Mouse (Mus musculus) T-cell, adult 2 months (primary cell): ENCODE data around the gene Gm8909.
A peak's percentile ranks its signal among the peaks of the same experiment; 100 is the strongest.
"Not testable (repeated sequence)": the region's sequence is repeated elsewhere in the genome, so short reads cannot be mapped to it uniquely, and the experiment has no call there.

ENCODE experiments used
- DNase-seq: peaks from one replicate; pipeline ENCODE4 v3.0.0; 2022; ENCODE audit warnings: low spot score

The Gm8909 gene

DNA sequence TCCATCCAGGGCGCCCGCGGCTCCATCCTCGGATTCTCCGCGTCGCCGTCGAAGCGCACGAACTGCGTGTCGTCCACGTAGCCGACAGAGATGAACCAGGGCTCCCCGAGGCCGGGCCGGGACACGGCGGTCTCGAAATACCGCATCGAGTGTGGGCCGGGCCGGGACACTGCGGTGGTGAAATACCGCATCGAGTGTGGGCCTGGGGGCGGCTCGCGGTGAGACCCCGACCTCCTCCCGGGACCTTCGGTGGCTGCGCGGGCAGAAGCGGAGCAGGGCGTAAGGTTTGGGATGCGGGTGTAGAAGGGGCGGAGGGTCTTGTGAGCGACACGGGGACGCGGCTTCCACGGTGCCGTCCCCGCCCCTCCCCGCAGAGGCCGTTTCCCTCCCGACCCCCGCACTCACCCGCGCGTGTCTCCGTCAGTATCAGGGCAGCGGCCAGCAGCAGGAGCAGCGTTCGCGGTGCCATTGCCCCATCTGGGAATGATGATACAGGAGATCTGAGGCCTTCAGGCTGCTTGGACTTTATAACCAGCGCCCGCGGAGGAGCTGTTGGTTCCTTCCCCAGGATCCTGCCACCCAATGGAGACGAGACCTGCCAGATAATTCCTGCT, at the start of gene Gm8909:
Gene Gm8909, minus strand, starts transcription at position 499 of the 614 bp plus-strand sequence.
- peak; percentile 39 for DNase-seq

DNA sequence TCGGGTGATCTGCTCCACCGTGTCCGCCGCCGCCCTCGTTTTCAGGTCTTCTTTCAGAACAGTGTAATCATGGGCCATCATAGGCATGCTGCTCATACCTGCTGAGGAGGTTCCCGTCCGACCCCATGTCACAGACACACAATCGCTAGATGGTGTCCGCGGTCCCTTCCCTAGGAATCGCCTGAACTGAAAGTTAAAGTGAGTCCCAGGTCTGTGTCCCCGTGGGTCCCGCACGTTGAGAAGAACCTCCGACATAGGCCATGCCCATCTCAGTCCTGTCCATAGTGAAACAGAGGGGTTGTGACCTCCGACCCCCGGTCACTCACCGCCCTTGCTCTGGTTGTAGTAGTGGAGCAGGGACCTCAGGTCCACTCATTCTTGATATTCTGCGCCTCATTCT, 47.2 kb upstream of the Gm8909 start:
- no peak for DNase-seq

DNA sequence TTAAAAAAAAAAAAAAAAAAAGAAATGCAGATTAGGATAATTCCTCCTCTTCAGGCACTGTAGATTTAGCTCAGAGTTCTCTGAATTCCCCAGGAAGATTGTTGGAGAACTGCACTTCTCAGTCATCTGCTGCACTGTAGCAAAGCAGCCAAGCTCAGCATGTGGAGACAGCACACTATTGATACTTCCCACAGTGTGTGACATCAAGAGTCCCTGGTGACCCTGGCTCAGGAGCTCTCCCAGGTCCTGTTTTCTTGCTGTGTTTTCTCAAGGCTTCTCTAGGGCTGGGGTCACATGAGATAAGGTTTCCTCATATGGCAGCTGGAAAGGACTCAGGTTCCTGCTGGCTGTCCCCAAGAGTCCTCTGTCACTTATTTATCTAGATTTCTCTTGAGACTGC, 38.5 kb upstream of the Gm8909 start:
- no peak for DNase-seq

DNA sequence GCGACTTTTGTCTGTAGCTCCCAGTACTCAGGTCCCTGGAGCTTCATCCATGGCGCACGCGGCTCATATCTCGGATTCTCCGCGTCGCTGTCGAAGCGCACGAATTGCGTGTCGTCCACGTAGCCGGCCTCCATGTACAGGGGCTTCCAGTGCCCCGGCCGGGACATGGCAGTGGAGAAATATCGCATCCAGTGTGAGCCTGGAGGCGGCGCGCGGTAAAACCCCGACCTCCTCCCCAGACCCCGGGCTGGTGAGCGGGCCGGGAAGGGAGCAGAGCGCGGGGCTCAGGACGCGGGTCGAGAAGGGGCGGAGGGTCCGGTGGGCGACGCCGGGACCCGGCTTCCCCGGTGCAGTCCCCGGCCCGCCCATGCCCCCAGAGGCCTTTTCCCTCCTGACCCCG, 37.5 kb upstream of the Gm8909 start:
- peak; percentile 21 for DNase-seq

DNA sequence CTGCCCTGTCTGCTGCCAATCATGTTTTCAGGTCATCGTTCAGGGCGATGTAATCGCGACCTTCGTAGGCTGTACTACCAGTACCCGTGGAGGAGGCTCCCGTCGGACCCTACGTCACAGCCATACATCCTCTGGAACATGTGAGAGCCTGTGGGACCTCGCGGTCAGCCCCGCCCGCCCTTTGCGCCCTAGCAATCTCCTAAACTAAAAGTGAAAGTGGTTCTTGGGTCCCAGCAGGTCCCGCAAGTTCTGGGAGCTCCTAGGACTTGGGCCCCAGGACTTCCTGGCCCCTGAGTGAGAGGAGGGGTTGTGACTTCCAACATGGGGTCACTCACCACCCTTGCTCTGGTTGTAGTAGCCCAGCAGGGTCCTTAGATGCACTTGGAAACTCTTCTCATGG, 37.1 kb upstream of the Gm8909 start:
- DNase-seq, result peak; percentile 82

DNA sequence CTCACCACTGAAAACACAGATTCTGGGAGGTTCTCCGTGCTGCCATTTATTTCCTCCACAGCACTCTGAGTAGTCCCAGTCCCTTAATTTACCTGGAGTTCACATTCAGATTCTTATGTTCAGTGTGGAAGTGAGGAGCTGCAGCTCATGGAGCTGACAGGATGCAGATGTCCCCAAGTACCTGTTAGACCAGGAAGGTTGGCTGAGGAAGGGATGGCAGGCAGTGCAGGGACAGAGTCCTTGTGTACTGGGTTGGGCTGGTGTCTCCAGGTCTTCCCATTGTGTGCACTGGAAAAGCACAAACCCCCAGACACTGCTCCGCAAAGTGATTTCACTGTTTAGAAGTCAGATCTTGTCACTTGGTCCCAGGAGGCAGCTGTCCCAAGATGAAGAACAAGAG, 33.5 kb upstream of the Gm8909 start:
- no peak for DNase-seq

DNA sequence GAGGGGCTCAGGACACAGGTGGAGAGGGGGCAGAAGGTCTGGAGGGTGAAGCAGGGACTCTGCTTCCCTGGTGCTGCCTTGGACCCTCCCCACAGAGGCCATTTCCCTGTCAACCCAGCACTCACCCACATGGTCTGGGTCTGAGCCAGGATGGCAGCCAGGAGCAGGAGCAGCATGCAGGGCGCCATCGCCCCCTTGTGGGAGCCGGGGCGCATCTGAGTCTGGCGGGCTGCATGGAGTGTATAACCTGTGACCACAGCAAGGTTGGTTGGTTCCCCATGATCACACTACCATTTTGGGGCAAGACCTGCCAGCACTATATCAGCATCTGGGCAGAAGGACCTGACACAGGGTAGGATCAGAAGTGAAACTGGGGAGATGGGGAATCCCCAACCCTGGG, 30.0 kb upstream of the Gm8909 start:
- no peak for DNase-seq

DNA sequence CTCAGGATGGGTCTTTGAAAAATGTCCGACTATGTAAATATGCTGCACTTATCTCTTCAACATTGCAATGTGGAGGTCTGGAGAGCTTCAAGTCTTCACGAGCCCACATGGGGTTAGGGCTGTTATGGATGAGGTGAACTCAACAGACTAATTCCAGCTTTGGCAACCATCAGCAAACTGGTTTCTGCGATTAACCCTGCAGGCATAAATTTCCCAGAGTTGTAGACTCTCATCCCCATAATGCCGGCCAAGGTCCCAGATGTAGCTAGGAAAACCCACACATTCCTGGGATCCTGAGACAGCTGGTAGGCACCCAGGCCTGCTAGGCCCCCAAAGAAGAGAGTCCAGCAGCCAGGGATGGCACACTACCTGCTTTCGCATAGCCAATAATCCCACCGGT, 26.1 kb upstream of the Gm8909 start:
- no peak for DNase-seq

DNA sequence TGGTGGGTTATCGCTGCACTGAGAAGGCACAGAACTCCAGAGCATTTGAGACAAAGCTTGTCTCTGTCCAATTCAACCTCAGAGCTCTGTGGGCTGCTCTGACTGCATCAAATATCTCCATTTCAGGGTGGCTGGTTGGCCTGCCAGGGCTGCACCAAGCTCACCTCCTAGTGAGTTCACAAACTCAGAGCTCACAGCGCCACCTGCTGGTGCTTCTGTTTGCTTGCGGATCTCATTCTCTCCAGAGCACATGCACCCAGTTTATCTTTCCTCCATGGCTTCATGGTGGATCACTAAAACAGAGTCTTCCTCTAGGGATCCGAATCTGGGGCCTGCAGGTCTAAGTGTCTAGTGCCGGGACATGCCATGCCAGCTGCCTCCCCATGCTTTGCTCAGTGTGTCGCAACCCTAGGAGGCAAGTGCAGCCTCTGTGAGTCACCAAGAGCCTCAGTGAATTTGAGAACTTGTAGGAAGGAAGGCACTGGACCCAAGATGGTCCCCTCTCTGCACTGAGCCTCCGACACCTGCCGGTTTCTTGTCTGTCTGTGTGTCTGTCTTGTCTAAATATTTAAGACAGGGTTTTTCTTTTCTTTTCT, 25.3 kb upstream of the Gm8909 start:
- DNase-seq, result peak; percentile 64

DNA sequence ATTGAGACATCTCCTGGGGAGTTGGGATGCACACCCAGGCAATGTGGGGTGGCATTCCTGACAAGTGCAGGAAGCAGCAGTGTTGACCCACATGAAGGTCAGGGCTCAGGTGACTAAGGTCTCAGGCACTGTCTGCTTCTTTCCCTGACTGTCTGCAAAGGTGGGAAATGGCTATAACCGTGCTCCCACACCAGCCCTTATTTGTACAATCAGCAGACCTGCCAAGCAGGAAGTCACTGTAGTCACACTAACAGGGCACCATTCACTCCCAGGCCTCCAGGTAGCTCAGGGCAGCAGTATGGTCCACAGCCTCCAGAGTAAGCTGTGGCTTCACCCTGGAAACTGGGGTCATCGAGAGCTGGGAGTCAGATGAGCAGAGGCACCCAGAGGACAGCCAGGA, 24.0 kb upstream of the Gm8909 start:
- DNase-seq, result no peak

DNA sequence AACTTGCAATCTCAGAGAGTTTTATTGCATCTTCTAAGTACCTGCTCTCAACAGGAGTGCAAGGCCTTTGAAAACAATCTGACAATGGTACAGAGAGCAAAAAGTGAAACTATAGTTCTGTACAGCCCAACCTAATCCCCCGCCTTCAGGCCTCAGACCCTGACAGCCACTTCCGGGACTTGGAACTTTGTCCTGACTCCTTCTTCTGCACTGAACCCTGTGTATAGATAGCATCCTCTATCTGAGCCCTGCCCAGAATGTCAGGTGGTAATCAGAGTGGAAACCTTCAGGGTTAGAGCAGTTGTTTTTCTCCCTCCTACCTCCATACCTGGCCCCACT, 21.8 kb upstream of the Gm8909 start, which contains the start of gene H2-T3:
Gene H2-T3, minus strand, starts transcription at position 119 of the 339 bp plus-strand sequence.
- DNase-seq, result peak; percentile 15

DNA sequence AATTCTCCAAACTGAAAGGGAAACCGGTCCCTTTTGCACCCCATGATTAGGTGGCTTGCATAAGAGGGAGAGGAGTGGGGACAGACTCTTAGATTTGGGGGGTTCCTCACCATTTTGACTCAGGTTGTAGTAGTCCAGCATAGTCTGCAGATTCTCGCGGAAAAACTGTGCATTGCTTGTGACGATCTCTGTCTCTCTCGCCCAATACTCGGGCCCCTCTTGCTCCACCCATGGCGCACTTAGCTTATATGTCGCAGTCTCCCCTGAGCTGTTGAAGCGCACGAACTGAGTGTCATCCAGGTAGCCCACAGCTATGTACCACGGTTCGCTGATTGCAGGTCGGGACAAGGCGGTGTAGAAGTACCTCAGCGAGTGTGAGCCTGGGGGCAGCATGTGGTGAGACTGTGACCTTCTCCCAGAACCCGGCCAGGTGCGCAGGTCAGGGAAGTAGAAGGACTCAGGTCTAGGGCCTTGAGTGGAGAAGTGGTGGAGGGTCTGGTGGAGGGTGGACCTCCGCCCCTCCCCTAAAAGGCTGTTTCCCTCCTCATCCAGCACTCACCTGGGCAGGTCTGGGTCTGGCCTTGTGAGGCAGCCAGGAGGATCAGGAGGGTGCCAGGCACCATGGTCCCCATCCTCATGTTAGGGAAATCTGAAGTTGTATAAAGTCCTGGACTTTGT, 21.3 kb upstream of the Gm8909 start:
- DNase-seq, result no peak

DNA sequence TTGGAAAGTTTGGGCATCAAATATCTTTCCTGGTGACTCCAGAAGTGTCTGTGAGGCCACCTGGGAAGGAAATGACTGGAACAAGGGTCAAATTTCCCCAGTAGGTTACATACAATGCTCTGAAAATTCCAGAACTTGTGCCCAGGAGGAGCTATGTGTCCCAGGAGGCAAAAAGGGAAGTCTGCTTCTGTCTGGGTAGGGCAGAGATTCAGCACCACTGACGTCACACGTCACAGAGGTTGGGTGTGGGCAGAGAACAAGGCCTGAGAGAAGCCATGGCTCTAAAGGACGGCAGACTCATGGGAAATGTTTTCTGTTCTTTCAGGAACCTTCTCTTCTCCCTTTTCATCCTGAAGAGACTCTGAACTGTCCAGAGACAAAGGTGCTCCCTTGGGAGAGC, 19.2 kb upstream of the Gm8909 start:
- no peak for DNase-seq

DNA sequence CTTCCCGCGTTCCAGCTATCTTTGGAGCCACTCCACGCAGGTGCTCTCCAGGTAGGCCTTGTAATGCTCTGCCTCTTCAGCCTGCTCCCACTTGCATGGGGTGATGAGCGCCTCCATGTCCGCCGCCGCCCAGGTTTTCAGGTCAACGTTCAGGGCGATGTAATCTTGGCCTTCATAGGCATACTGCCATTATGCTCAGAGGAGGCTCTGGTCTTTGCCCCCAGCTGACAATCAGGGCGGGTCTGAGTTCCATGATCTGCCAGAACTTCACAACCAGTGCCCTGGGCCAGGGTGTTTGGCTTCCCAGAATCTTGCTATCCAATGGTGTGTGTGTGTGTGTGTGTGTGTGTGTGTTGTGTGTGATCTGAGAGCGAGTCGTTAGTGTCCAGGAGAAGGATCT, 13.9 kb upstream of the Gm8909 start:
- DNase-seq, result no peak

DNA sequence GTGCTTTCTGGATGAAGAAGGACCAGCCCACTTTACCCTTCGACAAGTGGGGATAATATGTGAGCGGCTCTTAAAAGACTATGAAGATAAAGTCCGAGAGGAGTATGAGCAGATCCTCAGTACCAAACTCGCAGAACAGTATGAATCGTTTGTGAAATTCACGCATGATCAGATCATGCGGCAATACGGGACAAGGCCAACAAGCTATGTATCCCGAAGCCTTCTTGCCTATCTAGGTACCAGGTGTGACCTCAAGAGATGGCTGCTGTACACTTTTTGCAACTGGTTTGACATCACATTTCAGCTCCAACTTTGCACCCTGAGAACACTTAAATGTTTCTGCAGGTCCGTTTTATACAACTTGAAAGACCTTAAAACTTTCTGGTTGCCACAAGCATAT, 11.1 kb upstream of the Gm8909 start:
- not testable (repeated sequence) for DNase-seq

DNA sequence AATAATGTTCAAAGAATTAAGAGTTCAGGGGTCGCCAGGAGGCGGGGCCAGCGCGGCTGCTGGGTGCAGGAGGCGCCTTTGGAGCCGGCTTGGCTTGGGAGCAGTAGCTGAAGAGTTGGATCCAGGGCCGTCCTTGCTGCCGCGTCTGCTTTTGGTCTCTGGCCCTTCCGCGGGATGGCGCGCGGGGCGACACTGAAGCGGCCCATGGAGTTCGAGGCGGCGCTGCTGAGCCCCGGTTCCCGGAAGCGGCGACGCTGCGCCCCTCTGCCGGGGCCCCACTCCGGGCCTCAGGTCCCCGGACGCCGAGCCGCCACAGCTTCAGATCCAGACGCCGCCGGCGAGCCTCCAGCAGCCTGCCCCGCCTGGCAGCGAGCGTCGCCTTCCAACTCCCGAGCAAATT, 10.6 kb upstream of the Gm8909 start:
- peak; percentile 53 for DNase-seq

DNA sequence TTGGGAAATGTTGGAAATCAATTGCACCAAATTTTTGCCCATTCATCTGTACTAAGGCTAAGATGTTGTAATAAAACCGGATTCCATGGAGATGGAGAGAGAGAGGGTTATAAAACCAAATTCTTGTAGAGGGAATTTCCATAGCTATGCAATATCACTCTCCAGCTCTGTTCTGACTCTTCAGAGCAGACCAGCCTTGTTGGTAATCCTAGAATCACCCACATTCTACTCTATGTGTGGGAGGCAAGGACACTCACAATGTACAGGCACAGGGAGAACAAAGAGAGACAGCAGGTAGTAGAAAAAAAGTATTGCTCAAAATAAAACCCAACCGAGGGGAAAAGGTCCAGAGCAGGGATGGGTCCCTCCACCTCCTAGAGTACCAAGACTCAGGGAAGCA, 7.8 kb upstream of the Gm8909 start:
- DNase-seq, result not testable (repeated sequence)

DNA sequence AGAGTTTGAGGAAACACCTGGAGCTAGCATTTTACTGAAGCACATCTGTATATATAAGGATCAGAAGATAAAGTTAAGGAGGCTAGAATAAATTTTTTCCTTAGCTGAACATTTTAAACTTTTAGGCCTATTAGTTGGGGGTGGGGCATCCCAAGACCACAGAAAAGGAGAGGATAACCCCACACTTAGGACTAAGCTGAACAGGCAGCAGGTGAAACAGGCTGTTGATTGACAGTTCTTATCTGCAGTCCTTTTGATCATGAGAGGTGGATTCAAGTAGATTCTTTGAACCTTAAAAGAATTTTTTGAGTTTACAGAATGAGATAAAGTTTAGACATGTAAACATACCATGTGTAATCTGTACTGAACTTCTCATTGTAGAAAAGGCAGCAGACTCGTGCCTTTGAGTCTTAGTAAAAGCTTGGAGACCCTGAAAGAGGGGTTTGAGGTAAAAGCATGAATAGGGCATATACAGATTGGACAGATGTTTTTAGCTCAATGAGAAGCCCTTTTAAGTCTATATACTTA, 2.0 kb upstream of the Gm8909 start:
- no peak for DNase-seq

DNA sequence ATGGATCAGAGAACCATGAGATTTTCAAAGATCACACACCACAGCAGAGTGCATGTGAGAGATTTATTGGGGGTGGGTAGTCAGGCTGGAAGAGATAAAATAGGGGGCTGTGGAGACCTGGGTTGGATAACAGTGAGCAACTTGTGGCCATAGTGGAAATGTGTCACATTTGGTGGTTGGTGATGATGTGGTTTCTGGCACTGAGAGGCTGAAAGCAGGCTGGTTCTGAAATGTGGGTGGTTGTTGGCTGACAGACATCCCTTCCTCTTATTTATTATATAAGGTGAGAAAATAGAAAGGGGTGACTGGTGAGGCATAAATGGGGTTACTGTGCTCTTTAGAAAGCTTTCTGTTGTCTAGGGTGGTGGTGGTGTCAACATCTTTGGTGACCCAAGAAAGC, 1.4 kb upstream of the Gm8909 start:
- DNase-seq, result no peak

DNA sequence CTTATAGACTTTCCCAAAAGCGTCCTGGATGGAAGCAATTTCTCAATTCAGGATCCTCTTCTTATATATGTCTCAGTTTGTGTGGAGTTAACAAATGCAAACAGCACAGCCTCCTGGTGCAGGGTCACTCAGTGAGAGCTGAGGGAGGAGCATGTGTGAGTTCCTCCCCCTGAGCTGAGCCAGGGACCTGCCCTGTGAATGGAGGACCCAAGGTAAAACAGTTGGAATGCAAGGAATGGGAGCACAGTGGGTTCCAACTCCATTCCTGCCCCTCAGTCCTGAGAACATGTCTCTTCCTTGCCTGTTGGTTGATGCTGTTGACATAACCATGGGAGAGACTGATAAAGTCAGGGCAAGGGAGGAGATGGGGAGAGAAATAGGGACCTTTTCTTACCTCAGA, 757 bp upstream of the Gm8909 start:
- DNase-seq, result not testable (repeated sequence)

DNA sequence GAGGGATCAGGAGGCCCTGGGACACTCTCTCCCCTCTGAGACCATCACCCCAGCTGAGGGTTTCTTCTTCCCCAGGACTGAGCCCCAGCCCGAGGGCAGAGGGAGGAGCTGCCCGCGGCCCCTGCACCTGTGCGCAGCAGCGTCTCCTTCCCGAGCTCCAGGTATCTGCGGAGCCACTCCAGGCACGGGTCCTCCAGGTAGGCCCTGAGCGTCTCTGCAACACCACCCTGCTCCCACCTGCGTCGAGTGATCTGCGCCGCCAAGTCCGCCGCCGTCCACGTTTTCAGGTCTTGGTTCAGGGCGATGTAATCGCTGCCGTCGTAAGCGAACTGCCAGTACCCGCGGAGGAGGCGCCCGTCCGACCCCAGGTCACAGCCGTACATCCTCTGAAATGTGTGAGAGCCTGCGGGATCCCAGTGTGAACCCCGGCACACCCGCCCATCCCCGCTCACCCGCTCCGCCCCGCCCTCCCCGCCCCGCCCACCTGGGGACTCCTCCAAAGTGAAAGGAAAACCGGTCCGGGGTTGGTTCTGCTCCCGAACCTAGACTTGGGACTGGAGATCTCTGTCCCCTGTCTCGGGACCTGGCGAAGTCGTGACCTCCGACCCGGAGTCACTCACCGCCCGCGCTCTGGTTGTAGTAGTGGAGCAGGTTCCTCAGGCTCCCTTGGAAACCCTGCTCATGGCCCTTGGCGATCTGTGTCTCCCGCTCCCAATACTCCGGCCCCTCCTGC, 865 bp downstream of the Gm8909 start:
- DNase-seq, result peak; percentile 28

DNA sequence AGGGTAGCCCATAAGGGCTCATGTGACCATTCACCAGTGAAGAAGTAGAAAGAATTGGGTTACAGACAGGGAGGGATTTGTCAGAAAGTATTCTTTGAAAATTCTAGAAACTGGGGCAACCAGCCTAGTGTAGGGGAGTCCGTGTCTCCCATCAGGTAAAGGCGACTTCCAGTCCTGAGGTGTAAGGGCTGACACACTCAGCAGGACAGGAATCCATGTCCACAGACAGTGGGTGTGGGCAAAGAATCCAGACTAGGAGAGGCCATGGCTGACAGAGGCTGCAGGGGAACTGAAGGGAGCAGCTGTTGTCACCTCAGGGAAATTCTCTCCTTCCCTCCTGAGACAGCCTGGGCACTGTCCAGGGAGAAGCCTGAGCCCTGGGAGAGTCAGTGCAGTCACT, 1.4 kb downstream of the Gm8909 start:
- DNase-seq, result not testable (repeated sequence)
